Mouse (Mus musculus): ENCODE data around the gene Gsdma2.
"Not testable (repeated sequence)": the region's sequence is repeated elsewhere in the genome, so short reads cannot be mapped to it uniquely, and the experiment has no call there.

- not testable (repeated sequence) for TF ChIP-seq CTCF, EP300 (IDR thresholded peaks at IDR 0.05; ENCODE audit: low read depth)
These were observed 22.2 kb upstream of the Gsdma2 start for GRCm38 (mm10) chr11:98624381-98624780.
